Mouse (Mus musculus): ENCODE measurements around the gene Jmjd4. TPM values are rescaled to one million over a fixed set of nuclear protein-coding genes. Genes with fewer than 3 reads are reported as not detected.

Gene Jmjd4
- polyA plus RNA-seq, 1 experiment from 2014 or later, result 15.3 TPM

GRCm38 (mm10) chr11:59483212-59483611 is 33.4 kb downstream of the Jmjd4 start:
- H3K9me3 ChIP-seq, result no peaks in the 10 kb centered on the region
- no peak for DNase-seq (ENCODE audit: low spot score)
- WGBS, result 12% methylated on average over 2 of the region's 2 CpGs

GRCm38 (mm10) chr11:59485641-59486040 is 35.8 kb downstream of the Jmjd4 start:
- DNase-seq (ENCODE audit: low spot score), result no peak
- 62% methylated on average over 2 of the region's 2 CpGs for WGBS
- H3K27ac ChIP-seq, result no peak overlapping the region
- no peaks in the 10 kb centered on the region for H3K9me3 ChIP-seq
- peaks cover 51% of the 10 kb centered on the region for H3K36me3 ChIP-seq
- H3K27me3 ChIP-seq (ENCODE audit: insufficient read depth, poor library complexity, severe bottlenecking), result no peaks in the 10 kb centered on the region
- no peak overlapping the region for H3K4me3 ChIP-seq
- 0 out of 2 replicates have a peak, but pooled peaks cover 7% of the 10 kb centered on the region for H3K4me1 ChIP-seq

More at GRCm38 (mm10) chr11:59483212-59483611, 33.4 kb downstream of the Jmjd4 start:
- Histone ChIP-seq H3K4me3 (no peak overlapping the region), H3K27ac (no peak overlapping the region), H3K27me3 (ENCODE audit: insufficient read depth, poor library complexity, severe bottlenecking) (no peaks in the 10 kb centered on the region), H3K4me1 (0 out of 2 replicates have a peak, but pooled peaks cover 7% of the 10 kb centered on the region), H3K36me3 (peaks cover 32% of the 10 kb centered on the region)

GRCm38 (mm10) chr11:59486222-59486621 is 36.4 kb downstream of the Jmjd4 start:
- peaks cover 57% of the 10 kb centered on the region for H3K36me3 ChIP-seq
- H3K27me3 ChIP-seq (ENCODE audit: insufficient read depth, poor library complexity, severe bottlenecking), result no peaks in the 10 kb centered on the region
- no peak for DNase-seq (ENCODE audit: low spot score)
- no peak overlapping the region for H3K4me3 ChIP-seq
- H3K27ac ChIP-seq, result no peak overlapping the region
- 0 out of 2 replicates have a peak, but pooled peaks cover 7% of the 10 kb centered on the region for H3K4me1 ChIP-seq
- 68% methylated on average over 8 of the region's 8 CpGs for WGBS
- H3K9me3 ChIP-seq, result no peaks in the 10 kb centered on the region

GRCm38 (mm10) chr11:59496672-59497310 is 46.9 kb downstream of the Jmjd4 start:
- Histone ChIP-seq H3K4me3 (no peak overlapping the region), H3K27ac (no peak overlapping the region), H3K9me3 (no peaks in the 10 kb centered on the region), H3K4me1 (no peaks in the 10 kb centered on the region), H3K36me3 (peaks cover 98% of the 10 kb centered on the region), H3K27me3 (ENCODE audit: insufficient read depth, poor library complexity, severe bottlenecking) (no peaks in the 10 kb centered on the region)
- no peak for DNase-seq (ENCODE audit: low spot score)
- 74% methylated on average over 6 of the region's 6 CpGs for WGBS

GRCm38 (mm10) chr11:59497747-59498146 is 47.9 kb downstream of the Jmjd4 start:
- no peaks in the 10 kb centered on the region for H3K9me3 ChIP-seq
- no peak for DNase-seq (ENCODE audit: low spot score)
- peaks cover 98% of the 10 kb centered on the region for H3K36me3 ChIP-seq
- 86% methylated on average over 7 of the region's 7 CpGs for WGBS
- no peak overlapping the region for H3K4me3 ChIP-seq
- H3K27ac ChIP-seq, result no peak overlapping the region
- no peaks in the 10 kb centered on the region for H3K4me1 ChIP-seq
- no peaks in the 10 kb centered on the region for H3K27me3 ChIP-seq (ENCODE audit: insufficient read depth, poor library complexity, severe bottlenecking)

GRCm38 (mm10) chr11:59501978-59502700 is 52.3 kb downstream of the Jmjd4 start:
- no peaks in the 10 kb centered on the region for H3K27me3 ChIP-seq (ENCODE audit: insufficient read depth, poor library complexity, severe bottlenecking)
- no peak overlapping the region for H3K27ac ChIP-seq
- H3K4me3 ChIP-seq, result no peak overlapping the region
- 90% methylated on average over 5 of the region's 5 CpGs for WGBS
- DNase-seq (ENCODE audit: low spot score), result no peak
- no peaks in the 10 kb centered on the region for H3K9me3 ChIP-seq
- H3K4me1 ChIP-seq, result peaks cover 14% of the 10 kb centered on the region
- H3K36me3 ChIP-seq, result peaks cover 78% of the 10 kb centered on the region

GRCm38 (mm10) chr11:59505351-59505838 is 55.5 kb downstream of the Jmjd4 start:
- under 1% methylated on average over 21 of the region's 21 CpGs for WGBS
- DNase-seq (ENCODE audit: low spot score), result peak; percentile 82
- Histone ChIP-seq H3K4me3 (peak overlapping the region; percentile 91), H3K4me1 (peaks cover 21% of the 10 kb centered on the region), H3K36me3 (peaks cover 51% of the 10 kb centered on the region), H3K27me3 (ENCODE audit: insufficient read depth, poor library complexity, severe bottlenecking) (no peaks in the 10 kb centered on the region), H3K27ac (peak overlapping the region; percentile 96), H3K9me3 (no peaks in the 10 kb centered on the region)

GRCm38 (mm10) chr11:59505839-59506712 is 56.2 kb downstream of the Jmjd4 start:
- no peaks in the 10 kb centered on the region for H3K27me3 ChIP-seq (ENCODE audit: insufficient read depth, poor library complexity, severe bottlenecking)
- WGBS, result under 1% methylated on average over 71 of the region's 71 CpGs
- H3K4me3 ChIP-seq, result peak overlapping the region; percentile 91
- H3K4me1 ChIP-seq, result peaks cover 21% of the 10 kb centered on the region
- peak; percentile 92 for DNase-seq (ENCODE audit: low spot score)
- peak overlapping the region; percentile 96 for H3K27ac ChIP-seq
- H3K9me3 ChIP-seq, result no peaks in the 10 kb centered on the region
- H3K36me3 ChIP-seq, result peaks cover 47% of the 10 kb centered on the region

- under 1% methylated on average over 14 of the region's 14 CpGs for WGBS
- no peaks in the 10 kb centered on the region for H3K9me3 ChIP-seq
- H3K36me3 ChIP-seq, result peaks cover 40% of the 10 kb centered on the region
- H3K4me3 ChIP-seq, result peak overlapping the region; percentile 91
- peak overlapping the region; percentile 96 for H3K27ac ChIP-seq
- H3K27me3 ChIP-seq (ENCODE audit: insufficient read depth, poor library complexity, severe bottlenecking), result no peaks in the 10 kb centered on the region
- peaks cover 21% of the 10 kb centered on the region for H3K4me1 ChIP-seq
- DNase-seq (ENCODE audit: low spot score), result no peak
Observed at GRCm38 (mm10) chr11:59506713-59507074, 56.8 kb downstream of the Jmjd4 start.

Other genes with a start within 250 kb of the Jmjd4 start
- 122 and 123 TPM in 2 replicates for gene Mrpl55, start 247.6 kb upstream of the Jmjd4 start, polyA plus RNA-seq (2016; fragmentation: Nextera tagmentation; extraction: Ambion mirVana)
- 28.7 and 30.9 TPM in 2 replicates for gene 2310033P09Rik, start 241.7 kb upstream of the Jmjd4 start, polyA plus RNA-seq (2016; fragmentation: Nextera tagmentation; extraction: Ambion mirVana)
- 702 and 707 TPM in 2 replicates for gene Arf1, start 221.8 kb upstream of the Jmjd4 start, polyA plus RNA-seq (2016; fragmentation: Nextera tagmentation; extraction: Ambion mirVana)
- gene Wnt3a, start 159.3 kb upstream of the Jmjd4 start, polyA plus RNA-seq (2016; fragmentation: Nextera tagmentation; extraction: Ambion mirVana), result 0.08 TPM in 1 of 2 replicates, not detected in the other
- gene Wnt9a, start 143.1 kb upstream of the Jmjd4 start, polyA plus RNA-seq (2016; fragmentation: Nextera tagmentation; extraction: Ambion mirVana), result 3.8 and 4.1 TPM in 2 replicates
- gene Prss38, start 74.4 kb upstream of the Jmjd4 start, polyA plus RNA-seq (2016; fragmentation: Nextera tagmentation; extraction: Ambion mirVana), result not detected in 2 replicates
- gene Snap47, start 1.1 kb downstream of the Jmjd4 start, polyA plus RNA-seq (2016; fragmentation: Nextera tagmentation; extraction: Ambion mirVana), result 120 and 123 TPM in 2 replicates
- gene Zfp867, start 22.4 kb downstream of the Jmjd4 start, polyA plus RNA-seq (2016; fragmentation: Nextera tagmentation; extraction: Ambion mirVana), result 5.2 and 5.9 TPM in 2 replicates
- 19.9 and 22.9 TPM in 2 replicates for gene Zkscan17, start 76.7 kb downstream of the Jmjd4 start, polyA plus RNA-seq (2016; fragmentation: Nextera tagmentation; extraction: Ambion mirVana)
- 0.40 TPM in 1 of 2 replicates, not detected in the other for gene Nlrp3, start 91.5 kb downstream of the Jmjd4 start, polyA plus RNA-seq (2016; fragmentation: Nextera tagmentation; extraction: Ambion mirVana)
- not detected in 2 replicates for gene Olfr222, start 126.2 kb downstream of the Jmjd4 start, polyA plus RNA-seq (2016; fragmentation: Nextera tagmentation; extraction: Ambion mirVana)
- not detected in 2 replicates for gene Olfr223, start 143.2 kb downstream of the Jmjd4 start, polyA plus RNA-seq (2016; fragmentation: Nextera tagmentation; extraction: Ambion mirVana)
- gene Mprip, start 211.3 kb downstream of the Jmjd4 start, polyA plus RNA-seq (2016; fragmentation: Nextera tagmentation; extraction: Ambion mirVana), result 36.6 and 43.6 TPM in 2 replicates

Data from heart, embryonic 10.5 days (tissue).